Mouse (Mus musculus): Measurements from ENCODE around the gene Ddx6. TPM values are rescaled to one million over a fixed set of nuclear protein-coding genes. Genes with fewer than 3 reads are reported as not detected.

Ddx6 gene
- 29.9 TPM for polyA plus RNA-seq (2012; fragmentation: generic; extraction: Trizol)
- long read RNA-seq, experiment 1, full-length matches to known transcripts = 3 of 13 reads
- long read RNA-seq, experiment 1, partial matches to known transcripts = 1 of 13 reads
- long read RNA-seq, experiment 1, other reads (novel, unspliced or antisense) = 9 of 13 reads
- long read RNA-seq, experiment 2, full-length matches to known transcripts = 78 of 158 reads
- long read RNA-seq, experiment 2, partial matches to known transcripts = 2 of 158 reads
- long read RNA-seq, experiment 2, other reads (novel, unspliced or antisense) = 78 of 158 reads

DNA sequence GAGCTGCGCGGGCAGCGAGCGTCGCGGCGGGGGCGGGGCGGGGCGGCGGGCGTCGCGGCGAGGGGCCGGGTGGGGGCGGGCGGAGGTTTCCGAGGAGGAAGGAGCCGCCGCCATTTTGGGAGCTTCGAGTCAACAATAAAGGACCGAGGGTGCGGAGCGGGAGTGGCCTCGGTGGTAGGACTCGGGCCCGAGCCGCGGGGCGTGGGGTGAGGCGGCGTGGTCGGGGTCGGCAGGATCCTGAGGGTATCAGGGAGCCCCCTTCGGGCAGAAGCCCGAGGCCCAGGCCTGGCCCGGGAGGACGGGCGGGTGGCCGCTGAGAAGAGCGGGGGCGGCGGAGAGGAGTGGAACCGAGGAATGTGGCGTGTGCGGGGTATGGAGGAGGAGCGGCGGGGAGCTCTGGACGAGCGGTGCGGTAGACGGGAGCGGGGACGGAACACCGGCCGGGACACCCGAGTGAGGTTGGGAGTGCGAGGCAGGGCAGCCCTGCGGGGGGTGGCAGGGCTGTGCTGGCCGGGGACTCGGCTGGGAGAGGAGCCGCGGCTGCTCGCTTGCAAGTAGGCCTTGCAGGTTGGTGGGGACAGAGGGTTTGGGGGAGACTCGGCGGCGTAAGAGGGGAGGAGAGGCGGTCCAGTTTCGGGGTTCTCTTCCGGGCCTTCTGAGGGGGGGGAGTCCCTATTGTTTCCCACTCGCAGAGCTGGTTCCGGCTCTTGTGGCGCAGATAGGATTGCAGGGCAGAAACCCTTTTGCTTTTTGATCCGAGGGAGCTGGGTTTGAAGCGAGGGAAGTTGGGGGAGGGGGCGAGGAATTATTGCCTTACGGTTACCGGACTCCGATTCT is at the start of gene Ddx6:
Gene Ddx6, plus strand, starts transcription at position 114 of the 837 bp plus-strand sequence.
- TF ChIP-seq USF1 (IDR thresholded peaks at IDR 0.05; ENCODE audit: low read depth) (no peak), CTCF (IDR thresholded peaks at IDR 0.05; ENCODE audit: control insufficient read depth, insufficient read depth, insufficient read length) (no peak), MAX (IDR thresholded peaks at IDR 0.05) (no peak), CEBPB (IDR thresholded peaks at IDR 0.05; ENCODE audit: low read depth) (no peak), FOSL1 (IDR thresholded peaks at IDR 0.05; ENCODE audit: insufficient read depth, low read length, poor library complexity, severe bottlenecking) (no peak), MYOG (IDR thresholded peaks at IDR 0.05; ENCODE audit: control insufficient read depth, extremely low read depth, insufficient read length) (no peak), MYOD1 (IDR thresholded peaks at IDR 0.05; ENCODE audit: control insufficient read depth, insufficient read length, low read depth) (no peak)
- Histone ChIP-seq H3K79me3 (ENCODE audit: low read depth) (peaks cover 60% of the 10 kb centered on the region), H3K27me3 (ENCODE audit: control insufficient read depth, insufficient read depth, insufficient read length) (no peaks in the 10 kb centered on the region), H3ac (ENCODE audit: control insufficient read depth, insufficient read length, low read depth) (peak within 1 kb of the TSS; percentile 89), H3K36me3 (ENCODE audit: control insufficient read depth, insufficient read depth) (peaks cover 31% of the 10 kb centered on the region), H3K79me2 (ENCODE audit: control insufficient read depth, insufficient read depth) (peaks cover 76% of the 10 kb centered on the region), H3K4me3 (ENCODE audit: insufficient read depth, poor library complexity, severe bottlenecking) (peak within 1 kb of the TSS; percentile 83)

DNA sequence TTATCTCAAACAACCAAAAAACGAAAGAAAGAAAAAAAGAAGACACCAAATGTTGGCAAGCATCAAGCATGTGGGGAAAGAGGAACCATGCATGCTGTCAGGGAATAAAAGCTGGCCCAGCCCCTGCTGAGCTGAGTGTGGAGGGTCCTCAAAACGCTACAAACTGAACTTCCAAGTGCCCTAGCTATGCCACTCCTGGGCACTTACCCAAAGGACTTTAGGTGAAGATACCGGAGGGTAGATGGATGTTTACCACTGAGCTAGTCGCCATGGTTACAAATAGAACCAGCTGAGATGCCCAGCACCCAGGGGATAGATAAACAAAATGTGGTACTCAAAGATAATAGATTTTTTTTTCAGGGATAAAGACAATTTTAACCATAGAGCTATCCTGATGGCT is 43.1 kb upstream of the Ddx6 start, which contains the start of gene Cxcr5:
Gene Cxcr5, minus strand, starts transcription at position 281 of the 400 bp plus-strand sequence.
- no peak for TF ChIP-seq MAX (IDR thresholded peaks at IDR 0.05)
- TF ChIP-seq USF1 (IDR thresholded peaks at IDR 0.05; ENCODE audit: low read depth) = no peak
- no peak for TF ChIP-seq FOSL1 (IDR thresholded peaks at IDR 0.05; ENCODE audit: insufficient read depth, low read length, poor library complexity, severe bottlenecking)
- TF ChIP-seq MYOG (IDR thresholded peaks at IDR 0.05; ENCODE audit: control insufficient read depth, extremely low read depth, insufficient read length) = no peak
- TF ChIP-seq MYOD1 (IDR thresholded peaks at IDR 0.05; ENCODE audit: control insufficient read depth, insufficient read length, low read depth) = no peak
- no peak for TF ChIP-seq CEBPB (IDR thresholded peaks at IDR 0.05; ENCODE audit: low read depth)
- no peak for TF ChIP-seq CTCF (IDR thresholded peaks at IDR 0.05; ENCODE audit: control insufficient read depth, insufficient read depth, insufficient read length)
- H3K27me3 ChIP-seq (ENCODE audit: control insufficient read depth, insufficient read depth, insufficient read length) = no peaks in the 10 kb centered on the region
- no peak within 1 kb of the TSS for H3K4me3 ChIP-seq (ENCODE audit: insufficient read depth, poor library complexity, severe bottlenecking)
- no peaks in the 10 kb centered on the region for H3K79me3 ChIP-seq (ENCODE audit: low read depth)
- no peaks in the 10 kb centered on the region for H3K36me3 ChIP-seq (ENCODE audit: control insufficient read depth, insufficient read depth)
- no peak within 1 kb of the TSS for H3ac ChIP-seq (ENCODE audit: control insufficient read depth, insufficient read length, low read depth)
- H3K79me2 ChIP-seq (ENCODE audit: control insufficient read depth, insufficient read depth) = no peaks in the 10 kb centered on the region

DNA sequence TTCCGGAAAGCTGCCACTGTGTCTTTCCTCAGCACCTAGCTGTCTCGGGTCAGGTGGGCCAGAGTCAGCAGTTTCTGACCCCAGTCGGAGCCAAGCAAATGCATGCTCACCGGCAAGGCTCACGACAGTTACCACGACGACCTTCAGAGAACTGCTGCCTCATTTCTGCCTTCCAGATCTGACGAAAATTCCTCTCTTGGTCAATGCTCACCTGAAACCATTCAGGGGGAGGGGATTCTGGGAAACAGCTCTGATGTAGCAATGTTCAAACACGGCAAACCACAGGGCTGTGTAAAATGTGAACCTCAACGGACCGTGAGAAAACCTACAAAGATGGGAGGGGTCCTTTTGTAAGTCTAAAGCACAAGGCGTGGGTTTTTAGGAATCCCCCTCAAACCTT is 41.8 kb upstream of the Ddx6 start:
- H3K36me3 ChIP-seq (ENCODE audit: control insufficient read depth, insufficient read depth) = no peaks in the 10 kb centered on the region
- no peak overlapping the region for H3ac ChIP-seq (ENCODE audit: control insufficient read depth, insufficient read length, low read depth)
- H3K79me2 ChIP-seq (ENCODE audit: control insufficient read depth, insufficient read depth) = no peaks in the 10 kb centered on the region
- no peaks in the 10 kb centered on the region for H3K79me3 ChIP-seq (ENCODE audit: low read depth)
- H3K27me3 ChIP-seq (ENCODE audit: control insufficient read depth, insufficient read depth, insufficient read length) = no peaks in the 10 kb centered on the region
- H3K4me3 ChIP-seq (ENCODE audit: insufficient read depth, poor library complexity, severe bottlenecking) = no peak overlapping the region
- TF ChIP-seq MYOD1 (IDR thresholded peaks at IDR 0.05; ENCODE audit: control insufficient read depth, insufficient read length, low read depth) (no peak), USF1 (IDR thresholded peaks at IDR 0.05; ENCODE audit: low read depth) (no peak), CTCF (IDR thresholded peaks at IDR 0.05; ENCODE audit: control insufficient read depth, insufficient read depth, insufficient read length) (no peak), MAX (IDR thresholded peaks at IDR 0.05) (no peak), MYOG (IDR thresholded peaks at IDR 0.05; ENCODE audit: control insufficient read depth, extremely low read depth, insufficient read length) (no peak), CEBPB (IDR thresholded peaks at IDR 0.05; ENCODE audit: low read depth) (no peak), FOSL1 (IDR thresholded peaks at IDR 0.05; ENCODE audit: insufficient read depth, low read length, poor library complexity, severe bottlenecking) (no peak)

DNA sequence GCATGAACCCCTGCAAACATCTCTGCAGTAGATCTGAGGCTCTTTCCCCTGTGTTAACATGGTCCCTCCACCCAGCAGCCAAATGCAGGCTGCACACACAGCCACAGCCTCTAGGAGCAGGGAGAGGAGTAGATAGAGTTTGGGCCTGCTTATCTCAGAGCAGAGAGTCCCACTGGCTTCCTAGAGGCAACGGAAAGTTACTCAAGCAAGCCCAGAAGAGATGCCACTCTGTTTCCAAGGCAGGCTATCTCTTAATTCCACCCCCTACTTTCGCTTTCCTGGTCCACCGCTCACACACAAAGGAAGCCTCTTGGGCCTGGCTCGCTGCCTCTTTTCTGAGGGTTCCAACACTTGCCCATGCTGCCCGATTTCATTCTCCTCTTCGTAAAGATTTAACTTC is 39.3 kb upstream of the Ddx6 start:
- H3K36me3 ChIP-seq (ENCODE audit: control insufficient read depth, insufficient read depth) = no peaks in the 10 kb centered on the region
- H3K79me3 ChIP-seq (ENCODE audit: low read depth) = no peaks in the 10 kb centered on the region
- H3K27me3 ChIP-seq (ENCODE audit: control insufficient read depth, insufficient read depth, insufficient read length) = no peaks in the 10 kb centered on the region
- TF ChIP-seq CEBPB (IDR thresholded peaks at IDR 0.05; ENCODE audit: low read depth) = no peak
- no peak for TF ChIP-seq USF1 (IDR thresholded peaks at IDR 0.05; ENCODE audit: low read depth)
- TF ChIP-seq MYOG (IDR thresholded peaks at IDR 0.05; ENCODE audit: control insufficient read depth, extremely low read depth, insufficient read length) = no peak
- TF ChIP-seq MAX (IDR thresholded peaks at IDR 0.05) = no peak
- TF ChIP-seq MYOD1 (IDR thresholded peaks at IDR 0.05; ENCODE audit: control insufficient read depth, insufficient read length, low read depth) = no peak
- no peak for TF ChIP-seq CTCF (IDR thresholded peaks at IDR 0.05; ENCODE audit: control insufficient read depth, insufficient read depth, insufficient read length)
- no peak for TF ChIP-seq FOSL1 (IDR thresholded peaks at IDR 0.05; ENCODE audit: insufficient read depth, low read length, poor library complexity, severe bottlenecking)
- no peak overlapping the region for H3K4me3 ChIP-seq (ENCODE audit: insufficient read depth, poor library complexity, severe bottlenecking)
- no peak overlapping the region for H3ac ChIP-seq (ENCODE audit: control insufficient read depth, insufficient read length, low read depth)
- H3K79me2 ChIP-seq (ENCODE audit: control insufficient read depth, insufficient read depth) = no peaks in the 10 kb centered on the region

DNA sequence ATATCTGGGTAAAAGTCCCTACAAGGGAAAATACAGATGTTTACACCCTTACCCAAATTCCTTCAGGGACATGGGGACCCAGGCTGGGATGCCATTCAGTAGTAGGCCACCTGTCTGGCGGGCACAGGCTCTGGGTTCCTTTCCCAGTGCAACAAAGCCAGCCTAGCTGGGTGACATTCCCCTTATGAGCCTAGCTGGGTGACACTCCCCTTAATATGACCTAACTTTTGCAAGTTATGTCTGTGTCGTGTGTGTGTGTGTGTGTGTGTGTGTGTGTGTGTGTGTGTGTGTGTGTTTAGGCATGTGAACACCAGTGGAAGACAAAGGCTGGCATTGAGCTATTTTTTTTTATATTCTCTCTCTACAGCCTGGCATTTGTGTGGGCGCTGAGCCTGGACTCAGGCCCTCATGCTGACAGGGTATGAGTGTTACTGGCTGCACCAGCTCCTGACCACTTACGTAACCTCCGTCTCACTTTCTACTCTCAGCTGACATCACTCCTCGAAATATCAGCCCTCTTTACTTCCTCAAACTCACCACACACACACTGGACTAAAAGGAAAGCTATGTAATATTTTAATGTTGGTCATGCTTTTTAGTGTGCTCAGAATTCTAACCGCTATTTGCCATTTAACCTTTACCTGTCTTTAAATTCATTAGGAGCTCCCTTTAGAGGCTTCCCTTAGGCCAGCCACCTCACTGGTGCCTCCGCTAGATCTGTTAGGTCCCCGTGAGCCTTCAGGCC is 37.2 kb upstream of the Ddx6 start:
- Histone ChIP-seq H3K79me3 (ENCODE audit: low read depth) (no peaks in the 10 kb centered on the region), H3K79me2 (ENCODE audit: control insufficient read depth, insufficient read depth) (no peaks in the 10 kb centered on the region), H3K27me3 (ENCODE audit: control insufficient read depth, insufficient read depth, insufficient read length) (no peaks in the 10 kb centered on the region), H3K36me3 (ENCODE audit: control insufficient read depth, insufficient read depth) (no peaks in the 10 kb centered on the region), H3K4me3 (ENCODE audit: insufficient read depth, poor library complexity, severe bottlenecking) (no peak overlapping the region), H3ac (ENCODE audit: control insufficient read depth, insufficient read length, low read depth) (no peak overlapping the region)
- TF ChIP-seq FOSL1 (IDR thresholded peaks at IDR 0.05; ENCODE audit: insufficient read depth, low read length, poor library complexity, severe bottlenecking) (no peak), MYOD1 (IDR thresholded peaks at IDR 0.05; ENCODE audit: control insufficient read depth, insufficient read length, low read depth) (no peak), MYOG (IDR thresholded peaks at IDR 0.05; ENCODE audit: control insufficient read depth, extremely low read depth, insufficient read length) (no peak), CEBPB (IDR thresholded peaks at IDR 0.05; ENCODE audit: low read depth) (no peak), MAX (IDR thresholded peaks at IDR 0.05) (no peak), CTCF (IDR thresholded peaks at IDR 0.05; ENCODE audit: control insufficient read depth, insufficient read depth, insufficient read length) (no peak), USF1 (IDR thresholded peaks at IDR 0.05; ENCODE audit: low read depth) (no peak)

All from C2C12 (cell line).